ENCODE assay signal across 8 mouse cellular contexts in genomic region chr10:80141243-80141642, GRCm38 (mm10). TPM values are rescaled to one million over a fixed set of nuclear protein-coding genes. Genes with fewer than 3 reads are reported as not detected.
DNase-seq lines count a peak whose midpoint lies in the region; ATAC-seq and TF ChIP-seq lines count a peak whose summit lies in the region.

No protein-coding gene starts in this region.

- TF ChIP-seq POLR2A in brain, embryonic 14.5 days (IDR thresholded peaks at IDR 0.05; ENCODE audit: borderline replicate concordance, extremely low read depth, insufficient read depth, insufficient read length, poor library complexity, severe bottlenecking), result no peak
- TF ChIP-seq POLR2A in liver, adult 2 months (IDR thresholded peaks at IDR 0.05; ENCODE audit: extremely low read depth, insufficient read depth, low read length), result peak; percentile 31; the same call in 1 of the 2 replicates

- H3K27me3 ChIP-seq in heart, embryonic 11.5 days (ENCODE audit: control insufficient read depth, insufficient read depth, low read length), result peaks cover 21% of the 10 kb centered on the region
- peaks cover 14% of the 10 kb centered on the region for H3K27me3 ChIP-seq in kidney, embryonic 16.5 days (ENCODE audit: insufficient read depth, low read length)
- no peaks in the 10 kb centered on the region for H3K27me3 ChIP-seq in liver, adult 2 months (ENCODE audit: control insufficient read depth, insufficient read depth, low read length)

- H3K4me2 ChIP-seq in heart, embryonic 11.5 days, result peak overlapping the region; percentile 94
- peak overlapping the region; percentile 85 for H3K4me2 ChIP-seq in kidney, embryonic 16.5 days (replicated peaks; ENCODE audit: low read depth, low read length)

- ATAC-seq in erythroblast, adult 5-6 weeks (replicated peaks; ENCODE audit: low FRiP score, poor library complexity, severe bottlenecking), result peak; percentile 71
- peak; percentile 72 for ATAC-seq in heart, embryonic 11.5 days (replicated peaks; ENCODE audit: insufficient number of reproducible peaks, low FRiP score, low TSS enrichment)
- ATAC-seq in kidney, embryonic 16.5 days (ENCODE audit: low FRiP score, low TSS enrichment), result peak; percentile 62
- peak; percentile 55 for ATAC-seq in monocyte, adult 5-6 weeks (replicated peaks; ENCODE audit: insufficient number of reproducible peaks, low FRiP score, low TSS enrichment, poor library complexity, severe bottlenecking)

- peaks cover 20% of the 10 kb centered on the region for H3K79me2 ChIP-seq in liver, adult 2 months (ENCODE audit: control insufficient read depth, insufficient read depth, low read length)

- peak overlapping the region; percentile 74 for H3K27ac ChIP-seq in heart, embryonic 11.5 days (ENCODE audit: low read depth, low read length)
- peak overlapping the region; percentile 89 for H3K27ac ChIP-seq in kidney, embryonic 16.5 days (ENCODE audit: low read length)
- peak overlapping the region; percentile 72 for H3K27ac ChIP-seq in liver, adult 2 months (replicated peaks; ENCODE audit: insufficient read depth, low read depth, low read length)

- no peaks in the 10 kb centered on the region for H3K9me3 ChIP-seq in heart, embryonic 11.5 days (replicated peaks; ENCODE audit: control insufficient read depth, low read length)
- H3K9me3 ChIP-seq in kidney, embryonic 16.5 days (ENCODE audit: low read length), result no peaks in the 10 kb centered on the region

- TF ChIP-seq CTCF in brain, embryonic 14.5 days (IDR thresholded peaks at IDR 0.05; ENCODE audit: borderline replicate concordance, extremely low read depth, insufficient read depth, insufficient read length), result peak; percentile 50; the same call in 1 of the 2 replicates
- TF ChIP-seq CTCF in liver, adult 2 months (IDR thresholded peaks at IDR 0.05; ENCODE audit: low read depth, low read length), result peak; percentile 85

- H3K36me3 ChIP-seq in heart, embryonic 11.5 days (ENCODE audit: control insufficient read depth, insufficient read depth, low read length), result peaks cover 21% of the 10 kb centered on the region
- H3K36me3 ChIP-seq in kidney, embryonic 16.5 days (ENCODE audit: insufficient read depth, low read length), result peaks cover 29% of the 10 kb centered on the region
- H3K36me3 ChIP-seq in liver, adult 2 months (ENCODE audit: control insufficient read depth, insufficient read depth, low read length), result peaks cover 3% of the 10 kb centered on the region; the same call in 1 of the 2 replicates

- H3K9ac ChIP-seq in heart, embryonic 11.5 days (ENCODE audit: low read depth, low read length), result peak overlapping the region; percentile 73
- peak overlapping the region; percentile 67 for H3K9ac ChIP-seq in kidney, embryonic 16.5 days (replicated peaks; ENCODE audit: low read length)
- H3K9ac ChIP-seq in liver, adult 2 months (ENCODE audit: low read depth, low read length), result peak overlapping the region; percentile 67

- H3K4me3 ChIP-seq in heart, embryonic 11.5 days (ENCODE audit: low read depth, low read length), result peak overlapping the region; percentile 84
- H3K4me3 ChIP-seq in kidney, embryonic 16.5 days (ENCODE audit: low read length), result peak overlapping the region; percentile 65
- H3K4me3 ChIP-seq in liver, adult 2 months (ENCODE audit: insufficient read depth, low read depth, low read length), result peak overlapping the region; percentile 43

- DNase-seq in CD4-positive helper T cell, adult 2 months (ENCODE audit: low read depth, low spot score), result peak; percentile 100
- peak; percentile 98 for DNase-seq in brain, embryonic 14.5 days (ENCODE audit: low read depth)
- peak; percentile 83 for DNase-seq in liver, adult 2 months (ENCODE audit: extremely low read depth, low read depth, low spot score)
- DNase-seq in spleen, postnatal 36 days (ENCODE audit: low spot score in 2 of 2), result peak; percentile 97 to 98

- under 1% methylated on average over 29 of the region's 29 CpGs for WGBS in heart, embryonic 11.5 days (ENCODE audit: insufficient replicate concordance)
- WGBS in kidney, embryonic 16.5 days, result 0% methylated on average over 29 of the region's 29 CpGs
- WGBS in liver, adult 2 months, result under 1% methylated on average over 29 of the region's 29 CpGs

- H3K4me1 ChIP-seq in heart, embryonic 11.5 days (ENCODE audit: control insufficient read depth, insufficient read depth, low read length), result peaks cover 43% of the 10 kb centered on the region
- peaks cover 55% of the 10 kb centered on the region for H3K4me1 ChIP-seq in kidney, embryonic 16.5 days (ENCODE audit: insufficient read depth, low read length)
- peaks cover 27% of the 10 kb centered on the region for H3K4me1 ChIP-seq in liver, adult 2 months (ENCODE audit: control insufficient read depth, insufficient read depth, low read length)

RNA-seq across cellular contexts. Expression of gene Cbarp, which starts 0.6 kb away (rescaled TPM):
- 152 and 242 TPM in 2 replicates for polyA plus RNA-seq in brain, embryonic 14.5 days (2012; rRNA removed)
- not detected in 2 replicates for total RNA-seq in erythroblast, adult 5-6 weeks (2015; ENCODE audit: low replicate concordance)
- total RNA-seq in erythroblast, adult 5-6 weeks (2017; ENCODE audit: low replicate concordance), result not detected in 2 replicates
- polyA plus RNA-seq in heart, embryonic 11.5 days (2014; fragmentation: Nextera tagmentation; extraction: Ambion mirVana), result 2.5 and 2.7 TPM in 2 replicates
- polyA plus RNA-seq in kidney, embryonic 16.5 days (2015; fragmentation: Nextera tagmentation; extraction: Ambion mirVana), result 6.4 and 7.3 TPM in 2 replicates
- 0.47 and 0.55 TPM in 2 replicates for total RNA-seq in liver, adult 2 months (2014; rRNA removed)
- polyA plus RNA-seq in liver, adult 2 months (2012; rRNA removed), result 1.2 TPM in 2 replicates
- total RNA-seq in monocyte, adult 5-6 weeks (2017), result 0.29 to 5.8 TPM (median 4.1 TPM) in 3 replicates

RNA-seq across cellular contexts. Expression of gene Atp5d, which starts 2.8 kb away (rescaled TPM):
- polyA plus RNA-seq in brain, embryonic 14.5 days (2012; rRNA removed), result 445 and 501 TPM in 2 replicates
- 43.3 and 48.8 TPM in 2 replicates for total RNA-seq in erythroblast, adult 5-6 weeks (2015; ENCODE audit: low replicate concordance)
- total RNA-seq in erythroblast, adult 5-6 weeks (2017; ENCODE audit: low replicate concordance), result 12.1 and 17.3 TPM in 2 replicates
- 772 and 785 TPM in 2 replicates for polyA plus RNA-seq in heart, embryonic 11.5 days (2014; fragmentation: Nextera tagmentation; extraction: Ambion mirVana)
- polyA plus RNA-seq in kidney, embryonic 16.5 days (2015; fragmentation: Nextera tagmentation; extraction: Ambion mirVana), result 676 and 688 TPM in 2 replicates
- total RNA-seq in liver, adult 2 months (2014; rRNA removed), result 144 and 218 TPM in 2 replicates
- polyA plus RNA-seq in liver, adult 2 months (2012; rRNA removed), result 1,387 and 1,558 TPM in 2 replicates
- 26.1 to 49.8 TPM (median 29.5 TPM) in 3 replicates for total RNA-seq in monocyte, adult 5-6 weeks (2017)

RNA-seq across cellular contexts. Expression of gene Midn, which starts 6.8 kb away (rescaled TPM):
- 177 and 213 TPM in 2 replicates for polyA plus RNA-seq in brain, embryonic 14.5 days (2012; rRNA removed)
- 5.0 and 7.7 TPM in 2 replicates for total RNA-seq in erythroblast, adult 5-6 weeks (2015; ENCODE audit: low replicate concordance)
- 3.9 and 7.4 TPM in 2 replicates for total RNA-seq in erythroblast, adult 5-6 weeks (2017; ENCODE audit: low replicate concordance)
- polyA plus RNA-seq in heart, embryonic 11.5 days (2014; fragmentation: Nextera tagmentation; extraction: Ambion mirVana), result 29.5 and 31.9 TPM in 2 replicates
- polyA plus RNA-seq in kidney, embryonic 16.5 days (2015; fragmentation: Nextera tagmentation; extraction: Ambion mirVana), result 15.9 and 16.8 TPM in 2 replicates
- total RNA-seq in liver, adult 2 months (2014; rRNA removed), result 6.9 and 11.6 TPM in 2 replicates
- 27.4 and 38.8 TPM in 2 replicates for polyA plus RNA-seq in liver, adult 2 months (2012; rRNA removed)
- total RNA-seq in monocyte, adult 5-6 weeks (2017), result 27.3 to 65.5 TPM (median 29.9 TPM) in 3 replicates

RNA-seq across cellular contexts. Expression of gene Cirbp, which starts 24.5 kb away (rescaled TPM):
- polyA plus RNA-seq in brain, embryonic 14.5 days (2012; rRNA removed), result 381 and 490 TPM in 2 replicates
- total RNA-seq in erythroblast, adult 5-6 weeks (2015; ENCODE audit: low replicate concordance), result 3.6 and 3.7 TPM in 2 replicates
- total RNA-seq in erythroblast, adult 5-6 weeks (2017; ENCODE audit: low replicate concordance), result 14.6 and 16.3 TPM in 2 replicates
- 49.1 and 52.7 TPM in 2 replicates for polyA plus RNA-seq in heart, embryonic 11.5 days (2014; fragmentation: Nextera tagmentation; extraction: Ambion mirVana)
- polyA plus RNA-seq in kidney, embryonic 16.5 days (2015; fragmentation: Nextera tagmentation; extraction: Ambion mirVana), result 96.2 and 101 TPM in 2 replicates
- 19.5 and 25.9 TPM in 2 replicates for total RNA-seq in liver, adult 2 months (2014; rRNA removed)
- 31.8 and 37.0 TPM in 2 replicates for polyA plus RNA-seq in liver, adult 2 months (2012; rRNA removed)
- 137 to 163 TPM (median 145 TPM) in 3 replicates for total RNA-seq in monocyte, adult 5-6 weeks (2017)

RNA-seq across cellular contexts. Expression of gene Stk11, which starts 25.6 kb away (rescaled TPM):
- 112 and 127 TPM in 2 replicates for polyA plus RNA-seq in brain, embryonic 14.5 days (2012; rRNA removed)
- total RNA-seq in erythroblast, adult 5-6 weeks (2015; ENCODE audit: low replicate concordance), result 47.7 and 60.0 TPM in 2 replicates
- total RNA-seq in erythroblast, adult 5-6 weeks (2017; ENCODE audit: low replicate concordance), result 152 and 195 TPM in 2 replicates
- polyA plus RNA-seq in heart, embryonic 11.5 days (2014; fragmentation: Nextera tagmentation; extraction: Ambion mirVana), result 16.5 and 20.0 TPM in 2 replicates
- polyA plus RNA-seq in kidney, embryonic 16.5 days (2015; fragmentation: Nextera tagmentation; extraction: Ambion mirVana), result 18.2 and 20.2 TPM in 2 replicates
- 71.5 and 75.0 TPM in 2 replicates for total RNA-seq in liver, adult 2 months (2014; rRNA removed)
- 96.8 and 110 TPM in 2 replicates for polyA plus RNA-seq in liver, adult 2 months (2012; rRNA removed)
- total RNA-seq in monocyte, adult 5-6 weeks (2017), result 155 to 177 TPM (median 155 TPM) in 3 replicates

Comparison
In these comparisons a context has a peak if more than half of its experiments do, and no peak if none do; other contexts are left out.
1. Peak in every context shown above with its lines: DNase-seq, ATAC-seq, H3K4me3 ChIP-seq and H3K27ac ChIP-seq.
2. RNA of gene Cbarp, which starts 0.6 kb away (polyA plus RNA-seq): 152 to 242 TPM in brain, embryonic 14.5 days; 6.4 to 7.3 TPM in kidney, embryonic 16.5 days, 2.5 to 2.7 TPM in heart, embryonic 11.5 days and 1.2 TPM in liver, adult 2 months; every median in the first group is over 10 times any median in the second.